Mouse (Mus musculus): Measurements from ENCODE around the gene Slc25a10. TPM values are rescaled to one million over a fixed set of nuclear protein-coding genes. Genes with fewer than 3 reads are reported as not detected.

Slc25a10 gene
- polyA plus RNA-seq, 1 experiment from 2014 or later = 99.7 TPM

- ATAC-seq = peak; percentile 68
Observed at GRCm38 (mm10) chr11:120528903-120529302, 37.3 kb downstream of the Slc25a10 start.

GRCm38 (mm10) chr11:120530085-120530964 lies 38.7 kb downstream of the Slc25a10 start, which contains the start of gene Gcgr:
Gene Gcgr, plus strand, starts transcription at chr11:120530699.
- H3K4me2 ChIP-seq (ENCODE audit: low read depth, low read length) = peak within 1 kb of the TSS; percentile 70
- peaks cover 38% of the 10 kb centered on the region for H3K27me3 ChIP-seq (ENCODE audit: insufficient read depth, low read length)
- H3K9me3 ChIP-seq (ENCODE audit: low read length) = no peaks in the 10 kb centered on the region
- peak within 1 kb of the TSS; percentile 93 for H3K27ac ChIP-seq (ENCODE audit: low read depth)
- peaks cover 31% of the 10 kb centered on the region for H3K4me1 ChIP-seq (ENCODE audit: insufficient read depth)
- peak within 1 kb of the TSS; percentile 51 for H3K4me3 ChIP-seq (ENCODE audit: low read depth, low read length)
- DNase-seq = no peak
- TF ChIP-seq CTCF (IDR thresholded peaks at IDR 0.05; ENCODE audit: low read depth) (no peak), EP300 (IDR thresholded peaks at IDR 0.05; ENCODE audit: low read depth) (no peak)
- peak within 1 kb of the TSS; percentile 68 for H3K9ac ChIP-seq (replicated peaks)
- ATAC-seq = peak; percentile 26; the same call in 1 of the 2 replicates
- H3K36me3 ChIP-seq (replicated peaks; ENCODE audit: insufficient read depth, low read length) = no peaks in the 10 kb centered on the region
- WGBS (ENCODE audit: insufficient replicate concordance) = 13% methylated on average over 46 of the region's 62 CpGs

More at GRCm38 (mm10) chr11:120528903-120529302, 37.3 kb downstream of the Slc25a10 start:
- peak overlapping the region; percentile 70 for H3K4me2 ChIP-seq (ENCODE audit: low read depth, low read length)
- H3K9ac ChIP-seq (replicated peaks) = peak overlapping the region; percentile 68
- peaks cover 38% of the 10 kb centered on the region for H3K27me3 ChIP-seq (ENCODE audit: insufficient read depth, low read length)
- no peaks in the 10 kb centered on the region for H3K36me3 ChIP-seq (replicated peaks; ENCODE audit: insufficient read depth, low read length)
- H3K4me1 ChIP-seq (ENCODE audit: insufficient read depth) = peaks cover 31% of the 10 kb centered on the region
- WGBS (ENCODE audit: insufficient replicate concordance) = 55% methylated on average over 4 of the region's 4 CpGs
- H3K27ac ChIP-seq (ENCODE audit: low read depth) = peak overlapping the region; percentile 93
- peak; percentile 61 for DNase-seq
- no peak for TF ChIP-seq CTCF (IDR thresholded peaks at IDR 0.05; ENCODE audit: low read depth)
- no peak for TF ChIP-seq EP300 (IDR thresholded peaks at IDR 0.05; ENCODE audit: low read depth)
- no peaks in the 10 kb centered on the region for H3K9me3 ChIP-seq (ENCODE audit: low read length)
- no peak overlapping the region for H3K4me3 ChIP-seq (ENCODE audit: low read depth, low read length)

GRCm38 (mm10) chr11:120531646-120532045 lies 40.0 kb downstream of the Slc25a10 start:
- peaks cover 31% of the 10 kb centered on the region for H3K4me1 ChIP-seq (ENCODE audit: insufficient read depth)
- no peak for DNase-seq
- peak overlapping the region; percentile 93 for H3K27ac ChIP-seq (ENCODE audit: low read depth)
- TF ChIP-seq CTCF (IDR thresholded peaks at IDR 0.05; ENCODE audit: low read depth) = no peak
- no peak for TF ChIP-seq EP300 (IDR thresholded peaks at IDR 0.05; ENCODE audit: low read depth)
- peak; percentile 41; the same call in 1 of the 2 replicates for ATAC-seq
- 26% methylated on average over 9 of the region's 9 CpGs for WGBS (ENCODE audit: insufficient replicate concordance)
- peak overlapping the region; percentile 68 for H3K9ac ChIP-seq (replicated peaks)
- H3K4me3 ChIP-seq (ENCODE audit: low read depth, low read length) = peak overlapping the region; percentile 51
- no peaks in the 10 kb centered on the region for H3K9me3 ChIP-seq (ENCODE audit: low read length)
- peak overlapping the region; percentile 70 for H3K4me2 ChIP-seq (ENCODE audit: low read depth, low read length)
- H3K36me3 ChIP-seq (replicated peaks; ENCODE audit: insufficient read depth, low read length) = no peaks in the 10 kb centered on the region
- peaks cover 38% of the 10 kb centered on the region for H3K27me3 ChIP-seq (ENCODE audit: insufficient read depth, low read length)

GRCm38 (mm10) chr11:120534093-120534492 lies 42.5 kb downstream of the Slc25a10 start:
- Histone ChIP-seq H3K27me3 (ENCODE audit: insufficient read depth, low read length) (peaks cover 33% of the 10 kb centered on the region), H3K27ac (ENCODE audit: low read depth) (no peak overlapping the region), H3K4me1 (ENCODE audit: insufficient read depth) (peaks cover 26% of the 10 kb centered on the region), H3K4me2 (ENCODE audit: low read depth, low read length) (no peak overlapping the region), H3K9ac (replicated peaks) (no peak overlapping the region), H3K9me3 (ENCODE audit: low read length) (no peaks in the 10 kb centered on the region), H3K4me3 (ENCODE audit: low read depth, low read length) (no peak overlapping the region), H3K36me3 (replicated peaks; ENCODE audit: insufficient read depth, low read length) (peaks cover 3% of the 10 kb centered on the region; the same call in 1 of the 2 replicates)
- DNase-seq (no peak), ATAC-seq (no peak)
- WGBS (ENCODE audit: insufficient replicate concordance) = 77% methylated on average over 8 of the region's 8 CpGs
- no peak for TF ChIP-seq EP300 (IDR thresholded peaks at IDR 0.05; ENCODE audit: low read depth)
- TF ChIP-seq CTCF (IDR thresholded peaks at IDR 0.05; ENCODE audit: low read depth) = no peak

- Histone ChIP-seq H3K36me3 (replicated peaks; ENCODE audit: insufficient read depth, low read length) (peaks cover 3% of the 10 kb centered on the region; the same call in 1 of the 2 replicates), H3K4me1 (ENCODE audit: insufficient read depth) (peaks cover 30% of the 10 kb centered on the region), H3K4me3 (ENCODE audit: low read depth, low read length) (no peak overlapping the region), H3K9ac (replicated peaks) (no peak overlapping the region), H3K27me3 (ENCODE audit: insufficient read depth, low read length) (peaks cover 23% of the 10 kb centered on the region), H3K27ac (ENCODE audit: low read depth) (no peak overlapping the region), H3K4me2 (ENCODE audit: low read depth, low read length) (no peak overlapping the region), H3K9me3 (ENCODE audit: low read length) (no peaks in the 10 kb centered on the region)
- DNase-seq = no peak
- ATAC-seq = no peak
- WGBS (ENCODE audit: insufficient replicate concordance) = 59% methylated on average over 3 of the region's 3 CpGs
- TF ChIP-seq CTCF (IDR thresholded peaks at IDR 0.05; ENCODE audit: low read depth) = no peak
- TF ChIP-seq EP300 (IDR thresholded peaks at IDR 0.05; ENCODE audit: low read depth) = no peak
Observed at GRCm38 (mm10) chr11:120535145-120535544, 43.5 kb downstream of the Slc25a10 start.

- Histone ChIP-seq H3K4me1 (ENCODE audit: insufficient read depth) (peaks cover 27% of the 10 kb centered on the region), H3K4me2 (ENCODE audit: low read depth, low read length) (no peak overlapping the region), H3K36me3 (replicated peaks; ENCODE audit: insufficient read depth, low read length) (peaks cover 3% of the 10 kb centered on the region; the same call in 1 of the 2 replicates), H3K9me3 (ENCODE audit: low read length) (no peaks in the 10 kb centered on the region), H3K27ac (ENCODE audit: low read depth) (no peak overlapping the region), H3K27me3 (ENCODE audit: insufficient read depth, low read length) (peaks cover 16% of the 10 kb centered on the region), H3K9ac (replicated peaks) (no peak overlapping the region), H3K4me3 (ENCODE audit: low read depth, low read length) (no peak overlapping the region)
- WGBS (ENCODE audit: insufficient replicate concordance) = 71% methylated on average over 3 of the region's 3 CpGs
- DNase-seq = no peak
- ATAC-seq = no peak
- TF ChIP-seq EP300 (IDR thresholded peaks at IDR 0.05; ENCODE audit: low read depth) (no peak), CTCF (IDR thresholded peaks at IDR 0.05; ENCODE audit: low read depth) (no peak)
Observed at GRCm38 (mm10) chr11:120535804-120536203, 44.2 kb downstream of the Slc25a10 start.
